Mouse (Mus musculus) stomach, embryonic 14.5 days (tissue): Measurements from ENCODE around the gene Ntrk2. TPM values are rescaled to one million over a fixed set of nuclear protein-coding genes. Genes with fewer than 3 reads are reported as not detected.

Experiments used
- ATAC-seq: fragments of 200-750 bp; cut with Nextera tagmentation; 2 replicates; pipeline ENCODE4 v1.8.0; 2017; ENCODE audit warnings: low read depth, moderate TSS enrichment; ENCODE audit not compliant: insufficient number of reproducible peaks, insufficient read depth, low FRiP score
- H3K27ac ChIP-seq: fragments of 300-500 bp; sonication (generic); 2 replicates; pipeline ENCODE4 v1.5.1; 2014; ENCODE audit warnings: mild to moderate bottlenecking, low read length, moderate library complexity, mixed read lengths
- H3K27me3 ChIP-seq: fragments of 300-500 bp; sonication (generic); 2 replicates; pipeline ENCODE4 v1.6.1; 2014; ENCODE audit warnings: low read length, control low read depth, mixed read lengths; ENCODE audit not compliant: control insufficient read depth, insufficient read depth
- H3K36me3 ChIP-seq: fragments of 300-500 bp; sonication (generic); 2 replicates; pipeline ENCODE4 v1.6.1; 2014; ENCODE audit warnings: mild to moderate bottlenecking, control low read depth, low read length, moderate library complexity, mixed read lengths; ENCODE audit not compliant: control insufficient read depth, insufficient read depth
- H3K4me1 ChIP-seq: fragments of 300-500 bp; sonication (generic); 2 replicates; pipeline ENCODE4 v1.6.1; 2014; ENCODE audit warnings: low read length, control low read depth, mixed read lengths; ENCODE audit not compliant: control insufficient read depth, insufficient read depth
- H3K4me2 ChIP-seq: fragments of 300-500 bp; sonication (generic); replicated peaks from 2 replicates; pipeline ENCODE4 v1.6.1; 2014; ENCODE audit warnings: low read depth, low read length, control low read depth
- H3K4me3 ChIP-seq: fragments of 300-500 bp; sonication (generic); 2 replicates; pipeline ENCODE4 v1.5.1; 2014; ENCODE audit warnings: low read depth, low read length, control low read depth
- H3K9ac ChIP-seq: fragments of 300-500 bp; sonication (generic); replicated peaks from 2 replicates; pipeline ENCODE4 v1.6.1; 2014; ENCODE audit warnings: low read depth, mild to moderate bottlenecking, control low read depth, low read length, moderate library complexity, mixed read lengths
- H3K9me3 ChIP-seq: fragments of 300-500 bp; sonication (generic); 2 replicates; pipeline ENCODE4 v1.6.1; 2016; ENCODE audit warnings: low read depth, low read length, control low read depth; ENCODE audit not compliant: control insufficient read depth
- WGBS: fragments of 180-500 bp; shearing (Covaris S2); extraction: QIAGEN DNeasy Blood & Tissue Kit; methylation state at CpG from one replicate; pipeline ENCODE4 v1.1.7; 2014; 5-methylcytosine and 5-hydroxymethylcytosine counted together
- polyA plus RNA-seq: library from polyadenylated mRNA; unstranded; fragments of >200 nt; fragmentation: Nextera tagmentation; extraction: Ambion mirVana; gene quantifications from 2 replicates; pipeline ENCODE4 v1.2.1, GENCODE M21; 2014

The Ntrk2 gene
- polyA plus RNA-seq, 1 experiment from 2014 or later: 2.3 TPM

GRCm38 (mm10) chr13:58866776-58867435 lies 60.5 kb downstream of the Ntrk2 start:
- Histone ChIP-seq H3K4me3 (no peak overlapping the region), H3K27me3 (no peaks in the 10 kb centered on the region), H3K27ac (no peak overlapping the region), H3K9me3 (no peaks in the 10 kb centered on the region), H3K9ac (no peak overlapping the region), H3K36me3 (no peaks in the 10 kb centered on the region), H3K4me1 (no peaks in the 10 kb centered on the region), H3K4me2 (no peak overlapping the region)
- ATAC-seq: no peak
- WGBS: 83% methylated on average over 8 of the region's 8 CpGs

GRCm38 (mm10) chr13:58882468-58882867 lies 76.1 kb downstream of the Ntrk2 start:
- no peak overlapping the region for H3K4me3 ChIP-seq
- no peaks in the 10 kb centered on the region for H3K27me3 ChIP-seq
- no peak for ATAC-seq
- 82% methylated on average over 3 of the region's 3 CpGs for WGBS
- H3K9me3 ChIP-seq: no peaks in the 10 kb centered on the region
- no peaks in the 10 kb centered on the region for H3K4me1 ChIP-seq
- H3K9ac ChIP-seq: no peak overlapping the region
- no peak overlapping the region for H3K27ac ChIP-seq
- no peak overlapping the region for H3K4me2 ChIP-seq
- no peaks in the 10 kb centered on the region for H3K36me3 ChIP-seq

GRCm38 (mm10) chr13:58882916-58883315 lies 76.5 kb downstream of the Ntrk2 start:
- 93% methylated on average over 5 of the region's 5 CpGs for WGBS
- Histone ChIP-seq H3K9me3 (no peaks in the 10 kb centered on the region), H3K27me3 (no peaks in the 10 kb centered on the region), H3K4me2 (no peak overlapping the region), H3K36me3 (no peaks in the 10 kb centered on the region), H3K27ac (no peak overlapping the region), H3K9ac (no peak overlapping the region), H3K4me1 (no peaks in the 10 kb centered on the region), H3K4me3 (no peak overlapping the region)
- no peak for ATAC-seq

GRCm38 (mm10) chr13:58886108-58886507 lies 79.7 kb downstream of the Ntrk2 start:
- ATAC-seq: no peak
- no peaks in the 10 kb centered on the region for H3K4me1 ChIP-seq
- no peaks in the 10 kb centered on the region for H3K9me3 ChIP-seq
- no peaks in the 10 kb centered on the region for H3K36me3 ChIP-seq
- H3K27me3 ChIP-seq: no peaks in the 10 kb centered on the region
- no peak overlapping the region for H3K4me3 ChIP-seq
- no peak overlapping the region for H3K9ac ChIP-seq
- H3K4me2 ChIP-seq: no peak overlapping the region
- 82% methylated on average over 8 of the region's 8 CpGs for WGBS
- no peak overlapping the region for H3K27ac ChIP-seq

- H3K27ac ChIP-seq: no peak overlapping the region
- H3K4me1 ChIP-seq: no peaks in the 10 kb centered on the region
- H3K9ac ChIP-seq: no peak overlapping the region
- no peaks in the 10 kb centered on the region for H3K36me3 ChIP-seq
- H3K9me3 ChIP-seq: no peaks in the 10 kb centered on the region
- no peak overlapping the region for H3K4me2 ChIP-seq
- no peak for ATAC-seq
- no peak overlapping the region for H3K4me3 ChIP-seq
- no peaks in the 10 kb centered on the region for H3K27me3 ChIP-seq
- WGBS: 70% methylated on average over 12 of the region's 12 CpGs
Observed at GRCm38 (mm10) chr13:58896254-58896910, 90.0 kb downstream of the Ntrk2 start.

GRCm38 (mm10) chr13:58899337-58899736 lies 93.0 kb downstream of the Ntrk2 start:
- ATAC-seq: no peak
- Histone ChIP-seq H3K27ac (no peak overlapping the region), H3K4me1 (no peaks in the 10 kb centered on the region), H3K36me3 (no peaks in the 10 kb centered on the region), H3K9ac (no peak overlapping the region), H3K4me3 (no peak overlapping the region), H3K27me3 (no peaks in the 10 kb centered on the region), H3K9me3 (no peaks in the 10 kb centered on the region), H3K4me2 (no peak overlapping the region)
- 73% methylated on average over 2 of the region's 2 CpGs for WGBS

GRCm38 (mm10) chr13:58902313-58902712 lies 95.9 kb downstream of the Ntrk2 start:
- WGBS: 85% methylated on average over 8 of the region's 8 CpGs

GRCm38 (mm10) chr13:58904742-58905735 lies 98.7 kb downstream of the Ntrk2 start:
- Histone ChIP-seq H3K9me3 (no peaks in the 10 kb centered on the region), H3K27ac (no peak overlapping the region), H3K4me2 (no peak overlapping the region), H3K4me3 (no peak overlapping the region), H3K27me3 (no peaks in the 10 kb centered on the region), H3K4me1 (peaks cover 4% of the 10 kb centered on the region; the same call in 1 of the 2 replicates), H3K36me3 (no peaks in the 10 kb centered on the region), H3K9ac (no peak overlapping the region)
- ATAC-seq: no peak
- 51% methylated on average over 13 of the region's 13 CpGs for WGBS

More at GRCm38 (mm10) chr13:58902313-58902712, 95.9 kb downstream of the Ntrk2 start:
- no peaks in the 10 kb centered on the region for H3K36me3 ChIP-seq
- H3K4me1 ChIP-seq: peaks cover 4% of the 10 kb centered on the region; the same call in 1 of the 2 replicates
- no peak for ATAC-seq
- no peak overlapping the region for H3K4me3 ChIP-seq
- no peak overlapping the region for H3K27ac ChIP-seq
- H3K9me3 ChIP-seq: no peaks in the 10 kb centered on the region
- H3K4me2 ChIP-seq: no peak overlapping the region
- no peaks in the 10 kb centered on the region for H3K27me3 ChIP-seq
- H3K9ac ChIP-seq: no peak overlapping the region
